Mouse (Mus musculus) embryo, embryonic 10.5 days (tissue): ENCODE data around the gene Mcm5.

Experiments used
- DNase-seq: peaks from one replicate; pipeline ENCODE4 v3.0.0-alpha.2; 2015; ENCODE audit warnings: low spot score

Mcm5 gene

GRCm38 (mm10) chr8:75102956-75103355 lies 6.4 kb upstream of the Mcm5 start:
- no peak for DNase-seq

- DNase-seq: no peak
These were observed 5.9 kb upstream of the Mcm5 start for GRCm38 (mm10) chr8:75103376-75103878.

DNA sequence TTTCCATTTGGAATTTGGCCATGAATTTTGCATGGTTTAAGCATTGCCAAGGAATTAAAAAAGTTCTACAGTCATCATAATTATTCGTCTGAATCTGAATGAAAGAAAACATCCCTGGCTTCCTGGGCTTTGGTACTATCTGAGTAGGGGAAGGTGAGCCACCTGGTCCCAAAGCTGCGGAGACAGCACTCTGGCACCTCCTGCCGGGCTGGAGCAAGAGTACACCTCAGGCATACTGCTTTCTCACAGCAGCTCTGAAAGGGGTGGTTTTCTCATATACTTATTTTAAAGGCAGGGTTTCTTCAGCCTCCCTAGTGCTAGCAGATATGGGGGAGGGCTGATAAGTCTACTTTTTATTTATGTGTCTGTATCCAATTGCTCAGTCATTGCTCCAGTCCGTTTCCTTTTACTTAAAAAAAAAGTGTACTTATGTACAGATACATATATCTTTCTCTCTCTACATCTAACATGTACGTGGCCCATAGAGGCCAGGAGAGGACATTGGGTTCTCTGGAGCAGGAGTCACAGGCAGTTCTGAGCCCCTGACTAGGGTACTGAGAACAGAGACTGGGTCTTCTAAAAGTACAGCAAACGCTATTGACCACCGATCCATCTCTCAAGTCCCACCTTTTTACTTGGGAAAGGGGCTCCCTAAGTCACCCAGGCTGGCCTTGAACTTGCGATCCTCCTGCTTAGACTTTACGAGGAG lies 688 bp upstream of the Mcm5 start:
- peak; percentile 86 for DNase-seq

DNA sequence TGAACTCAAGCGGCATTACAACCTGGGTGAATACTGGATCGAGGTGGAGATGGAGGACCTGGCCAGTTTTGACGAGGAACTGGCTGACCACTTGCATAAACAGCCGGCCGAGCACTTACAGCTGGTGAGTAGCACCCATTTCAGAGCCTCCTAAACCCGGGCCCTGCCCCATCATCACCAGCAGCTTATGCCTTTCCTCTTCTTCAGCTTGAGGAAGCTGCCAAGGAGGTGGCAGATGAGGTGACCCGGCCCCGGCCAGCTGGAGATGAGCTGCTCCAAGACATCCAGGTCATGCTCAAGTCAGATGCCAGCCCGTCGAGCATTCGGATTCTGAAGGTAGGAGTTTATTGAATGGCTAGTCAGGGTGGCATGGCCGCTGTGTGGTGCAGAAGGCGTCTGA lies 724 bp downstream of the Mcm5 start:
- no peak for DNase-seq

DNA sequence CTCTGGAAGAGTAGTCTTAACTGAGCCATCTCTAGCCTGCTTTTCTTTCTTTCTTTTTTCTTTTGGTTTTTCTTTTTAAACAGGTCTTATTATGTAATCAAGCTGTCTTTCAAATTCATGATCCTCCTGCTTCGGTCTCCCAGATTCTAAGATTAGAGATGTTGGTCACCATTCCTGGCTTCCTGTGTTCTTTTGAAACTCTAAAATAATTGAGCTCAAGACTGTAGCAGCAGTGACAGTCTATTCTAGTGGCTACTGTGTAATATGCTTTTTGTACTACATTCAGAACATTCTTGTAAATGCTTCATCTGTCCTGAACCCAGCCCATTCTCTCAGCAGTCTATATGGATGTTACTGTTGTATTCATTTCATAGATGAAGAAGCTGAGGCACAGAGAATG lies 9.1 kb downstream of the Mcm5 start:
- no peak for DNase-seq

- DNase-seq: no peak
These were observed 9.9 kb downstream of the Mcm5 start for GRCm38 (mm10) chr8:75119287-75119686.

DNA sequence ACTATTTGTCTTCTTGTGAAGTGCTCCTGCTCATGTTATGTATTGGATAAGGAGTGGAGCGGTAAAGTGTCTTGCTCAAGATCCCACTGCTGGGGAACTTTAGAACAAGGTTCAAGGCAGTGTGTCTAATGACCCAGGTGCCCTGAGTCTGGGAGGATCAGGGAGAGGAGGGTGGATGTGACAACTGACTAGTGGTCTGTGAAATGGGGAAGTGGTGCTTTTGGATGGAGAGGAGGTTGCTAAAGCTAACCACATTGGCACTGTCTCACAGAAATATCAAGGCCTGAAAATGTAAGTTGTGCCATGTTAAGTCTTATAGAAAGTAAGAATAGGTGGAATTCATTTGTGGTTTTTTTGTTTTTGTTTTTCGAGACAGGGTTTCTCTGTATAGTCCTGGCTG lies 10.4 kb downstream of the Mcm5 start:
- DNase-seq: no peak

DNA sequence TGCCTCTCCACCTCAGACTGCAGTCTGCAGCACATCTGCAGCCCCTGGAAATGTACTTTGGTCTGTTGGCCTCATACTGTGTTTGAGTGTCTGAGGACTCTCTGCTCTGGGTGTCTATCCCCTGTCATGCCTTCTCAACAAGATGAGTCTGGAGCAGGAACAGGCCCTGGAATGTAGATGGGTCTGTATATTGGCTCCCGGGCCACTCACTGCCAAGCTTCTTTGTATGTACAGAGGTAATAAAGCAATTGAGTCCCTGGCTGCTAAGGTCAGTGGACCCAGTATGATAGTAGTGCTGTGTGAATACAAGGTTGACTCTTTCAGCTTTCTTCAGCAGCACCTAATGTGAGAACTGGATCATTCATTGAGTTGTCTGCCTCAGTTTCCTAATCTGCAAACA lies 18.0 kb downstream of the Mcm5 start:
- no peak for DNase-seq

DNA sequence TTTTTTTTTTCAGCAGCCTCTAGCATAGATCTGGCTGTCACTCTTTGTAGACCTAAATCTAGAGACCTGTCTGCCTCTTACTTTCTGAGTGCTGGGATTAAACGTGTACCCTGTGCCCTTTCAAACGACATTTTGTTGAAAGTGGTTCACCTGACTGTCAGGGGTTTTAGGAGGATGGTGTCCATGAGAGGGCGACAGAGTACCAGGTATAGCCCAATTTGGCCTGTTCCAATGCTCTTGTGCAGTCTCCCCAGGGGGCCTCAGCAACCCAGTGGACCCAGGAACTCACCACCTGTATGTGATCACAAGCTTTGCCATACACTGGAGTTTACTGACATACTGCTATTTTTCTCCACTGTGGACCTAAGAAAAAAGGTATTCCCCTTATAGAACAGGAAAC lies 23.1 kb downstream of the Mcm5 start:
- peak; percentile 57 for DNase-seq

- no peak for DNase-seq
These were observed 24.0 kb downstream of the Mcm5 start for GRCm38 (mm10) chr8:75133399-75133798.

DNA sequence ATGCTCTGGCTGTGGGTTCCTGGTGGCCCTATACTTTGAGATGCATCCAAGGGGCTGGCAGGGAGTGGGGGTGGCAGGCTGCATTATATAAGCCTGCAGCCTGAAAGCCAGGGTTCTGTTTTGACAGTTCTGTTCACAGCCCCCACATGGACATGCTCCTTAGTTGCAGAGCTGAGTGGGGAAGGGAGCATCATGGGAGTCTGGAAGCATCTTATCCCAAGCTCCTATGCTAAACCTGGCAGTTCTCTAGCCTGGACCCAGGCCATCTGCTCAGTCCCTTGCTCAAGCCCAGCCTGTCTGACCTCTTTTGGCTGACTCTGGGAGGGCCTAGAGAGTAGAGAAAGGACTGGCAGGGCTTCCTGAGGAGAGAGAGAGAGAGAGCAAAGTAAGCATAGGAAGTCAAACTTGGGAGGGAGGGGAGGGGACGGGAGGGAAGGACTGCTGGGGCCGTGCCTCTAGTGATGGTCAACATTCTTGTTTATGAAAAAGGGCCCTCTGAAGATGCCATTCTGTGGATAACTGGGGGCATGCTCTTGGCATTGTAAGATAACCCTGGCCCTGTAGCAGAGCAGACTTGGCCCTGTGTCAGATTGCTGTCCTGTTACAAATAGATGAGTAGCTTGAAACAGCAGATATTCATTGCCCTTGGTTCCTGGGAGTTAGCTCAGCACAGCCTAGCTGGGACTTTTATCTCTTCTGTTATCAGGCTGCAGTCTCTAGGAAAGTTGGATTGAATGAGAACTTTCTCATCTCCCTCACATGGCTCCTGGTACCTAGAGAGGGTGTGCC lies 25.4 kb downstream of the Mcm5 start:
- DNase-seq: no peak

- DNase-seq: no peak
These were observed 26.4 kb downstream of the Mcm5 start for GRCm38 (mm10) chr8:75135756-75136155.

- DNase-seq: no peak
These were observed 26.9 kb downstream of the Mcm5 start for GRCm38 (mm10) chr8:75136256-75136655.

DNA sequence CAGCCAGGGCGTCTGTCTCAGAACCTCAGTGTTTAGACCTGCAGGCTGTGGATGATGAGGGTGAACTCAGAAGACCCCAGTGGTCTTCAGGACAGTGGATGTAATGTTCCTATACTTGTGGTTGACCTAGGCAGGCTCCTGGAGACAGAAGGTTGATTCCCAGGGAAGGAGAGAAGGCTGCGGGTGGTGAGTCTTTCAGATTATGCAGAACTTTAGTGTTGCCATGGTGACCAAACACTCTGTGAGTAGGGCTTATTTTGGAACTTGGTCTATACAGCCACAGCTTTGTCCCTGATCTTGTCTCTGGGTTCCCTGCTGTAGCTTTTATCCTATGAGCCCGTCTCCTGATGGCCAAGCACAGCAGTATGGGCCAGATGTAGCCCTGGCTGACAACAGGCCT lies 28.2 kb downstream of the Mcm5 start:
- no peak for DNase-seq

DNA sequence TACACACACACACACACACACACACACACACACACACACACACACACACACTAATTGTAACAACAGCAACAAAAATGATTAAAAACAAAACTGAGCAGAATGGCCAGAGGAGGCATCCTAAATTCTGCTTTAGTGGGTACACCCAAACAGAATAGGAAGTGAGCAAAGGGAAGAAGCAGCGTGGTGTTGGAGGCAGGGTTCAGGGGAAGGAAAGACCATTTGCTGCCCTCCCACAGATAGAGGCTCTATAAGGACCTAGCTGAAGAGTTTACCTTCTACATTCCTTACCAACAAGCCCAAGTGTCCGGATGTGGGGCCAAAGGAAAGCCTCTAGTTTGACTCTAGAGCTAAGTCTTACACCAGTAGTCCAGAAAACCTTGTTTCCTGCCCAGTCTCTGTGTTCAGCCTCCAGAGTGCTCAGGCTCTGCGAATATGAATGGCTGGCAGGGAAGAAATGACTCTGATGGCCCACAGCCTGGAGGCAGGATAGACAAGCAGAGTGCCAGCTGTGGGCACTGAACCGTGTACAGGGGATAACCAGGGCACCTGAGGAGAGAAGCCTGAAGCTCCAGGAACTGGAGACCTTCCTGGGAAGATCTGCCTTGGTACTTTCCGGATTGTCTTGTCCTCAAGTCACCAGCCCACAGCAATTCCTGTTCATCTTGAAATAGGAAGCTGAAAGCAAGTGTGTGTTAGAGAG lies 41.7 kb downstream of the Mcm5 start:
- no peak for DNase-seq

DNA sequence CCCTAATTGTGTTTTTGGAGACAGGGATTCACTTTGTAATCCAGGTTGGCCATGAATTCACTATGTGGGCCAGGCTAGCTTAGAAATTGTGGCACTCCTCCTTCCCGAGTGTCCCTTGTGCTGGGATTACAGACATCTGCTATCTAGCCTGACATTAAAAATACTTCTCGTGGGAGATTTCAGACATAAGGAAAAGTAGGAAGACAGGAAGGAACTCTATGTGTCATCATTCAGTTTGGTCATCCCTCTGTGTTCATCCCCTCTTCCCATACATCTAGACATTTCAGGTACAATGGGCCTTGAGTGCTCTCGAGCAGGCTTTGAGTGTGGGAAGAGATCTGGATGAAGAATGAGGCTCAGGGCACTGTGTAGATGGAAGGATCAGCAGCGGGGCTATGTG lies 42.4 kb downstream of the Mcm5 start:
- no peak for DNase-seq

DNA sequence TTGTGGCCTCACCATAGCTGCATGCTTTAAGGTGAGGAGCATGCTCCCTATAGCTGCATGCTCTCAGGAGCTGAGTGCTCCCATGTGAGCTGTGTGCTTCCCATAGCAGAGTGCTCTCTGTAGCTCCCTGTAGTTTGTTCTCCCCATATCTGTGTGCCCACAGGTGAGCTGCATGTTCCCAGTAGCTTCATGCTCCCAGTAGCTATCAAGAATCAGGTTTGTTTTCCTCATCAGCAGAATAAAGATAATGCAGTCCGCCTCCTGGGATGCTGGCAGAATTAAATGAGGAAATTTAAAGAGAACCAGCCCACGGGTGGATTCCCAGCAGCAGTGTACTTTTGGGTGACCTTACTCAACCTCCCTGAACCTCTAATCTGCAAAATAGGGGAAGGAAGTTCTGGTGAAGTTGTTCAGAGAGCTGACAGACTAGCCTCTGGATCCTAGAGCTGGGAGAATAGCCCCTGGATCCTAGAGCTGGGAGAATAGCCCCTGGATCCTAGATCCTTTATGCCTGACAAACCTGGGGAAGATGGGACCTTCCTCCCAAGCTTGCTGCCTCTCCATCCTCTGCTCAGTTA lies 43.2 kb downstream of the Mcm5 start:
- no peak for DNase-seq

- no peak for DNase-seq
These were observed 45.6 kb downstream of the Mcm5 start for GRCm38 (mm10) chr8:75154855-75155478.

GRCm38 (mm10) chr8:75155740-75156322 lies 46.5 kb downstream of the Mcm5 start:
- no peak for DNase-seq

DNA sequence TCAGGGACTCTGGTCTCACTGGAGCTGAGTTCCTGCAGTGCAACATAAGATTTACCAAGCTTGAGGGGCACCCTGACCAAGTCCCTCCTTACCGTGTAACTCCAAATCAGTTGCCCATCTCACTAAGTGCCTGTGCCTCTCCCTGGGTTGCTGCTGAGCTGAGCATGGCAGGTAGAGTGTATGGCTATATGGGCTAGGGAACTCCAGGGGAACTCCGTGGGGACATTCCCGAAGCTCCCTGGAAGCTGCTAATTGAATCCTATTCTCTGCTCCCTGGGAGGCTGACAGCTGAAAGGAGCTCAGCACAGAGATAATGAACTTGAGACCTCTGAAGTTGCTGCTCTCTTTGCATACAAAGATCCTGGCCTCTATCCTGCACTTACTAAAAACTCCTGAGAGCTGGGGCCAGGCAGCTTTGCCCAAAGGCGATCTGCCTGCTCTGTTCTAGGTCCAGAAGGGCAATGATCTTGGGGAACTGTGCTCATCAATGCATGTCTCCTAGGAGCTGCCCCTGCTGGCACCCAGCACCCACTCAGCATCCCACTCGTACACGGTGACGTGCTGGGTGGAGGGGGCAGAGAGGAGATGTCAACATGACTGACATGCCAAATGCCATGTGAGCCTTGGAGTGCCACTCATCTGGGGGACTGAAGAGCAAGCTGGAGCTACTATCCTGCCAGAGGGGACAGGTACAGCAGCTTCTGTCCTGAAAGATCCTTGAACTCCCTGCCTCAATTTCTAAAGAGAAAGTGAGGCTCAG lies 48.3 kb downstream of the Mcm5 start:
- DNase-seq: no peak

- no peak for DNase-seq
These were observed 60.0 kb downstream of the Mcm5 start for GRCm38 (mm10) chr8:75169363-75169762.
